Mouse (Mus musculus) heart, embryonic 15.5 days (tissue): ENCODE results near the gene Tomm20. TPM values are rescaled to one million over a fixed set of nuclear protein-coding genes. Genes with fewer than 3 reads are reported as not detected.

Experiments used
- ATAC-seq: fragments of 200-750 bp; cut with Nextera tagmentation; replicated peaks from 2 replicates; pipeline ENCODE4 v1.8.0; 2017; ENCODE audit warnings: low read depth, moderate TSS enrichment; ENCODE audit not compliant: insufficient number of reproducible peaks, insufficient read depth, low FRiP score
- H3K27ac ChIP-seq: fragments of 300-500 bp; sonication (generic); 2 replicates; pipeline ENCODE4 v1.5.1; 2015; ENCODE audit warnings: mild to moderate bottlenecking, inconsistent platforms
- H3K27me3 ChIP-seq: fragments of 300-500 bp; sonication (generic); 2 replicates; pipeline ENCODE4 v1.6.1; 2015; ENCODE audit warnings: inconsistent platforms
- H3K36me3 ChIP-seq: fragments of 300-500 bp; sonication (generic); 2 replicates; pipeline ENCODE4 v1.6.1; 2015; ENCODE audit warnings: mild to moderate bottlenecking, inconsistent platforms
- H3K4me1 ChIP-seq: fragments of 300-500 bp; sonication (generic); replicated peaks from 2 replicates; pipeline ENCODE4 v1.6.1; 2015; ENCODE audit warnings: inconsistent platforms
- H3K4me2 ChIP-seq: fragments of 300-500 bp; sonication (generic); 2 replicates; pipeline ENCODE4 v1.6.1; 2015; ENCODE audit warnings: inconsistent platforms, mild to moderate bottlenecking, moderate library complexity
- H3K4me3 ChIP-seq: fragments of 300-500 bp; sonication (generic); 2 replicates; pipeline ENCODE4 v1.5.1; 2015; ENCODE audit warnings: mild to moderate bottlenecking, inconsistent platforms
- H3K9ac ChIP-seq: fragments of 300-500 bp; sonication (generic); 2 replicates; pipeline ENCODE4 v1.6.1; 2015; ENCODE audit warnings: mild to moderate bottlenecking, inconsistent platforms
- H3K9me3 ChIP-seq: fragments of 300-500 bp; sonication (generic); replicated peaks from 2 replicates; pipeline ENCODE4 v1.6.1; 2016; ENCODE audit warnings: inconsistent platforms
- WGBS: fragments of 180-500 bp; shearing (Covaris S2); methylation state at CpG from one replicate; pipeline ENCODE4 v1.1.7; 2015; ENCODE audit warnings: mixed read lengths; 5-methylcytosine and 5-hydroxymethylcytosine counted together
- polyA plus RNA-seq: library from polyadenylated mRNA; unstranded; fragments of >200 nt; fragmentation: Nextera tagmentation; extraction: Ambion mirVana; gene quantifications from 2 replicates; pipeline ENCODE4 v1.2.1, GENCODE M21; 2015

Gene Tomm20
- polyA plus RNA-seq, 1 experiment from 2014 or later: 183 TPM

- H3K4me1 ChIP-seq: no peaks in the 10 kb centered on the region
- no peak overlapping the region for H3K9ac ChIP-seq
- no peaks in the 10 kb centered on the region for H3K9me3 ChIP-seq
- ATAC-seq: no peak
- H3K36me3 ChIP-seq: peaks cover 56% of the 10 kb centered on the region
- WGBS: 86% methylated on average over 11 of the region's 11 CpGs
- H3K4me3 ChIP-seq: no peak overlapping the region
- H3K27me3 ChIP-seq: no peaks in the 10 kb centered on the region
- no peak overlapping the region for H3K27ac ChIP-seq
- H3K4me2 ChIP-seq: no peak overlapping the region
Measured at GRCm38 (mm10) chr8:126951900-126952636, 6.4 kb upstream of the Tomm20 start.

GRCm38 (mm10) chr8:126949527-126949926 lies 3.9 kb upstream of the Tomm20 start:
- Histone ChIP-seq H3K27ac (no peak overlapping the region), H3K4me2 (no peak overlapping the region), H3K9ac (no peak overlapping the region), H3K36me3 (peaks cover 46% of the 10 kb centered on the region), H3K4me3 (no peak overlapping the region), H3K9me3 (no peaks in the 10 kb centered on the region), H3K4me1 (peaks cover 6% of the 10 kb centered on the region), H3K27me3 (no peaks in the 10 kb centered on the region)
- ATAC-seq: no peak
- 75% methylated on average over 2 of the region's 2 CpGs for WGBS

GRCm38 (mm10) chr8:126946444-126946843 lies 800 bp upstream of the Tomm20 start:
- H3K4me2 ChIP-seq: peak overlapping the region; percentile 86; the same call in 1 of the 2 replicates
- no peaks in the 10 kb centered on the region for H3K9me3 ChIP-seq
- WGBS: 81% methylated on average over 7 of the region's 7 CpGs
- no peak overlapping the region for H3K9ac ChIP-seq
- no peak overlapping the region for H3K4me3 ChIP-seq
- H3K27ac ChIP-seq: 0 out of 2 replicates have a peak overlapping the region, but pooled peaks have one; percentile 90
- no peak for ATAC-seq
- H3K4me1 ChIP-seq: peaks cover 25% of the 10 kb centered on the region
- H3K36me3 ChIP-seq: peaks cover 23% of the 10 kb centered on the region
- H3K27me3 ChIP-seq: no peaks in the 10 kb centered on the region

GRCm38 (mm10) chr8:126944781-126945691 lies 608 bp downstream of the Tomm20 start:
- Histone ChIP-seq H3K27me3 (no peaks in the 10 kb centered on the region), H3K9ac (peak overlapping the region; percentile 92), H3K27ac (peak overlapping the region; percentile 90), H3K9me3 (no peaks in the 10 kb centered on the region), H3K4me3 (peak overlapping the region; percentile 67), H3K36me3 (peaks cover 9% of the 10 kb centered on the region), H3K4me2 (peak overlapping the region; percentile 86), H3K4me1 (peaks cover 25% of the 10 kb centered on the region)
- WGBS: under 1% methylated on average over 46 of the region's 46 CpGs
- ATAC-seq: peak; percentile 71

GRCm38 (mm10) chr8:126943565-126943964 lies 2.1 kb downstream of the Tomm20 start:
- peak overlapping the region; percentile 67 for H3K4me3 ChIP-seq
- no peaks in the 10 kb centered on the region for H3K9me3 ChIP-seq
- WGBS: 81% methylated on average over 7 of the region's 7 CpGs
- H3K9ac ChIP-seq: peak overlapping the region; percentile 92; the same call in 1 of the 2 replicates
- H3K4me2 ChIP-seq: peak overlapping the region; percentile 86
- no peak for ATAC-seq
- H3K27me3 ChIP-seq: no peaks in the 10 kb centered on the region
- H3K4me1 ChIP-seq: peaks cover 25% of the 10 kb centered on the region
- H3K27ac ChIP-seq: no peak overlapping the region
- peaks cover 12% of the 10 kb centered on the region for H3K36me3 ChIP-seq

- H3K27ac ChIP-seq: no peak overlapping the region
- H3K9ac ChIP-seq: no peak overlapping the region
- H3K36me3 ChIP-seq: peaks cover 68% of the 10 kb centered on the region
- no peaks in the 10 kb centered on the region for H3K27me3 ChIP-seq
- no peak overlapping the region for H3K4me3 ChIP-seq
- no peak for ATAC-seq
- peaks cover 4% of the 10 kb centered on the region; the same call in 1 of the 2 replicates for H3K4me1 ChIP-seq
- WGBS: 90% methylated on average over 3 of the region's 3 CpGs
- no peak overlapping the region for H3K4me2 ChIP-seq
- H3K9me3 ChIP-seq: no peaks in the 10 kb centered on the region
Measured at GRCm38 (mm10) chr8:126937337-126937736, 8.3 kb downstream of the Tomm20 start.

- no peaks in the 10 kb centered on the region; the same call in 1 of the 2 replicates for H3K4me1 ChIP-seq
- H3K4me3 ChIP-seq: no peak overlapping the region
- ATAC-seq: no peak
- H3K9me3 ChIP-seq: no peaks in the 10 kb centered on the region
- no peak overlapping the region for H3K4me2 ChIP-seq
- no peak overlapping the region for H3K9ac ChIP-seq
- H3K27ac ChIP-seq: no peak overlapping the region
- no peaks in the 10 kb centered on the region for H3K27me3 ChIP-seq
- H3K36me3 ChIP-seq: peaks cover 69% of the 10 kb centered on the region
Measured at GRCm38 (mm10) chr8:126935932-126936331, 9.7 kb downstream of the Tomm20 start.

GRCm38 (mm10) chr8:126935387-126935786 lies 10.3 kb downstream of the Tomm20 start:
- no peaks in the 10 kb centered on the region for H3K9me3 ChIP-seq
- H3K4me3 ChIP-seq: no peak overlapping the region
- no peak overlapping the region for H3K4me2 ChIP-seq
- H3K4me1 ChIP-seq: no peaks in the 10 kb centered on the region; the same call in 1 of the 2 replicates
- no peaks in the 10 kb centered on the region for H3K27me3 ChIP-seq
- H3K36me3 ChIP-seq: peaks cover 69% of the 10 kb centered on the region
- no peak overlapping the region for H3K27ac ChIP-seq
- 93% methylated on average over 2 of the region's 2 CpGs for WGBS
- H3K9ac ChIP-seq: no peak overlapping the region
- no peak for ATAC-seq

GRCm38 (mm10) chr8:126932656-126933055 lies 13.0 kb downstream of the Tomm20 start:
- Histone ChIP-seq H3K36me3 (peaks cover 48% of the 10 kb centered on the region), H3K4me3 (no peak overlapping the region), H3K4me2 (no peak overlapping the region), H3K27me3 (no peaks in the 10 kb centered on the region), H3K9ac (no peak overlapping the region), H3K4me1 (peaks cover 10% of the 10 kb centered on the region), H3K9me3 (no peaks in the 10 kb centered on the region), H3K27ac (no peak overlapping the region)
- ATAC-seq: no peak
- 56% methylated on average over 1 of the region's 1 CpGs for WGBS

- peaks cover 10% of the 10 kb centered on the region for H3K4me1 ChIP-seq
- no peaks in the 10 kb centered on the region for H3K27me3 ChIP-seq
- H3K9ac ChIP-seq: no peak overlapping the region
- H3K27ac ChIP-seq: no peak overlapping the region
- H3K9me3 ChIP-seq: no peaks in the 10 kb centered on the region
- H3K4me3 ChIP-seq: no peak overlapping the region
- ATAC-seq: no peak
- H3K4me2 ChIP-seq: no peak overlapping the region
- 84% methylated on average over 1 of the region's 1 CpGs for WGBS
- H3K36me3 ChIP-seq: peaks cover 44% of the 10 kb centered on the region
Measured at GRCm38 (mm10) chr8:126932249-126932648, 13.4 kb downstream of the Tomm20 start.

GRCm38 (mm10) chr8:126931720-126932119 lies 13.9 kb downstream of the Tomm20 start:
- H3K9ac ChIP-seq: no peak overlapping the region
- peaks cover 38% of the 10 kb centered on the region for H3K36me3 ChIP-seq
- no peaks in the 10 kb centered on the region for H3K27me3 ChIP-seq
- no peak overlapping the region for H3K4me3 ChIP-seq
- no peaks in the 10 kb centered on the region for H3K9me3 ChIP-seq
- no peak overlapping the region for H3K27ac ChIP-seq
- no peak for ATAC-seq
- WGBS: 28% methylated on average over 2 of the region's 2 CpGs
- H3K4me1 ChIP-seq: peaks cover 10% of the 10 kb centered on the region
- no peak overlapping the region for H3K4me2 ChIP-seq
